Mouse (Mus musculus): ENCODE data around the gene Ypel5.
A peak's percentile ranks its signal among the peaks of the same experiment; 100 is the strongest.

DNA sequence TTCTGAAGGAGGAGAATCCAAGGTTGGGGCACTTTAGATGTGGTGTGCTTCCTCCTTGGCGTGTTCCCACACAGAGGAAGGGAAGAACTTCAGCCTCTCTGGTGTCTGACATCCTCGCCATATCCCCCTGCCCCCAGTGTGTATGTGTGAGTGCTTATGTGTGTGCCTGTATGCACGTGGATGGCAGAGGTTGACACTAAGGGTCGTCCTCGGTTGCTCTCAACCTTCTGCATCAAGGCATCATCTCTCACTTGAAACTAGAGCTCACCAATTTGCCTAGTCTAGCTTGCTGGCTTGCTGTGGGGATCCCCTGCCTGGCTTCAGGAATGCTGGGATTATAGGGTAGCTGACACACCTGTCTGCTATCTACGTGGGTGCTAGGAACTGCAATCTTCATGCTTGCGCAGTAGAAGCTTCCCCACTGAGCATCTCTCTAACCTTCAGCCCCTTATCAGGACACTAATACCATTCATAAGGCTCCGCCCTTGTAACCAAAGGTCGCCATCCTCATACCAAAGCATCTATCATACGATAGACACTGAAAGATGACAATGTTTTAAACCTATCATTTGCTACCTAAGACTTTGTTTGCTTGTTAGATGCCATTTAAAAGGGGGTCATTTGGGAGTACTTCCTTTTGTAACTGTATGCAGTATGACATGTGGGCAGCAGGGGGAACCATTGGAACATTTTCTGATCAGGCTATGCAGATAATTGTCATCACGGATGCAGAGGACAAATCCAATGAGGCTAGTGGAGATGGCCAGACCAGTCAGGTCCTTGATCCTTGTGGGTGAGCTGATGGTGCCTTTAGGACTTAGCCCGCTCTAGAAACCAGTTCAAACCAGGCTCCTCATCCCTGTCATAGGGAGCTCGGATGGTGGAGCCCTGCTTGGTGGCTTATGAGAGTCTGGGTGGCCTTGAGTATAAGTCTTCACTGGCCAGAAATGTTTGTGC lies 21.7 kb downstream of the Ypel5 start:
- TF ChIP-seq CTCF (IDR thresholded peaks at IDR 0.05) (peak; percentile 85), POLR2A (IDR thresholded peaks at IDR 0.05; ENCODE audit: insufficient read depth, low read depth, low read length) (no peak), EP300 (IDR thresholded peaks at IDR 0.05; ENCODE audit: insufficient read depth, low read depth, low read length) (0 out of 2 replicates have a peak, but pooled peaks have one; percentile 8)
